Mouse (Mus musculus) midbrain, embryonic 11.5 days (tissue): ENCODE measurements around the gene Phf20. TPM values are rescaled to one million over a fixed set of nuclear protein-coding genes. Genes with fewer than 3 reads are reported as not detected.
"Not testable (repeated sequence)": the region's sequence is repeated elsewhere in the genome, so short reads cannot be mapped to it uniquely, and the experiment has no call there.

Experiments
- ATAC-seq: fragments of 200-750 bp; cut with Nextera tagmentation; 2 replicates; pipeline ENCODE4 v1.8.0; 2017; ENCODE audit warnings: moderate TSS enrichment, moderate library complexity; ENCODE audit not compliant: low FRiP score
- DNase-seq: peaks from one replicate; pipeline ENCODE4 v3.0.0; 2015; ENCODE audit warnings: low spot score; ENCODE audit errors: missing footprints
- H3K27ac ChIP-seq: fragments of 300-500 bp; sonication (generic); 2 replicates; pipeline ENCODE4 v1.5.1; 2014; ENCODE audit warnings: low read depth, low read length
- H3K27me3 ChIP-seq: fragments of 300-500 bp; sonication (generic); 2 replicates; pipeline ENCODE4 v1.6.1; 2014; ENCODE audit warnings: mild to moderate bottlenecking, low read length, moderate library complexity, mixed read lengths; ENCODE audit not compliant: control insufficient read depth, insufficient read depth
- H3K36me3 ChIP-seq: fragments of 300-500 bp; sonication (generic); 2 replicates; pipeline ENCODE4 v1.6.1; 2014; ENCODE audit warnings: mild to moderate bottlenecking, low read length, moderate library complexity, mixed read lengths; ENCODE audit not compliant: control insufficient read depth, insufficient read depth
- H3K4me1 ChIP-seq: fragments of 300-500 bp; sonication (generic); 2 replicates; pipeline ENCODE4 v1.6.1; 2014; ENCODE audit warnings: low read length; ENCODE audit not compliant: control insufficient read depth, insufficient read depth
- H3K4me2 ChIP-seq: fragments of 300-500 bp; sonication (generic); 2 replicates; pipeline ENCODE4 v1.6.1; 2014; ENCODE audit warnings: mild to moderate bottlenecking, moderate library complexity
- H3K4me3 ChIP-seq: fragments of 300-500 bp; sonication (generic); 2 replicates; pipeline ENCODE4 v1.5.1; 2014; ENCODE audit warnings: low read depth, low read length
- H3K9ac ChIP-seq: fragments of 300-500 bp; sonication (generic); 2 replicates; pipeline ENCODE4 v1.6.1; 2014; ENCODE audit warnings: low read length
- H3K9me3 ChIP-seq: fragments of 300-500 bp; sonication (generic); 2 replicates; pipeline ENCODE4 v1.6.1; 2016; ENCODE audit warnings: low read length; ENCODE audit not compliant: control insufficient read depth
- WGBS: fragments of 180-500 bp; shearing (Covaris S2); extraction: QIAGEN DNeasy Blood & Tissue Kit; methylation state at CpG from one replicate; pipeline ENCODE4 v1.1.7; 2014; 5-methylcytosine and 5-hydroxymethylcytosine counted together
- polyA plus RNA-seq: library from polyadenylated mRNA; unstranded; fragments of >200 nt; fragmentation: Nextera tagmentation; extraction: Ambion mirVana; gene quantifications from 2 replicates; pipeline ENCODE4 v1.2.1, GENCODE M21; 2014

Phf20 gene
- polyA plus RNA-seq, 1 experiment from 2014 or later = 91.4 TPM

DNA sequence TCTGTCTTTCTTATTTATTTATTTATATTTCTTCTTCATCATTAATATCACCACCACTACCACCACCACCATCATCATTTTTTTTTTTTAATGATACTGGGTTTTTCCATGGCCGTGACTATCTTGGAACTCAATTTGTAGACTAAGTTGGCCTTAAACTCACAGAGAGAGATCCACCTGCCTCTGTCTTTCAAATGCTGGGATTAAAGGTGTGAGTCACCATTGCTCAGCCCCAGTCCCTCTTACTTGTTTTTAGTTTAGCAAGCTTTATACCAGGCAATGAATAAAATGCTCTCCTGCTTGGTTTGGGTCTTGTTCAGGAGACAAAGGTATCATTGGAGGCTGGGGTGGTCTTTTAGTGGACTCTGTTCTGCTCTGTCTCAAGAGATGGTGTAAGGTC, 31.4 kb downstream of the Phf20 start:
- no peak for DNase-seq
- H3K4me1 ChIP-seq = no peaks in the 10 kb centered on the region
- no peaks in the 10 kb centered on the region for H3K27me3 ChIP-seq
- H3K4me2 ChIP-seq = no peak overlapping the region
- no peak overlapping the region for H3K27ac ChIP-seq
- H3K9me3 ChIP-seq = no peaks in the 10 kb centered on the region
- 95% methylated on average over 1 of the region's 1 CpGs for WGBS
- peaks cover 11% of the 10 kb centered on the region; the same call in 1 of the 2 replicates for H3K36me3 ChIP-seq
- ATAC-seq = no peak
- no peak overlapping the region for H3K4me3 ChIP-seq
- H3K9ac ChIP-seq = no peak overlapping the region

DNA sequence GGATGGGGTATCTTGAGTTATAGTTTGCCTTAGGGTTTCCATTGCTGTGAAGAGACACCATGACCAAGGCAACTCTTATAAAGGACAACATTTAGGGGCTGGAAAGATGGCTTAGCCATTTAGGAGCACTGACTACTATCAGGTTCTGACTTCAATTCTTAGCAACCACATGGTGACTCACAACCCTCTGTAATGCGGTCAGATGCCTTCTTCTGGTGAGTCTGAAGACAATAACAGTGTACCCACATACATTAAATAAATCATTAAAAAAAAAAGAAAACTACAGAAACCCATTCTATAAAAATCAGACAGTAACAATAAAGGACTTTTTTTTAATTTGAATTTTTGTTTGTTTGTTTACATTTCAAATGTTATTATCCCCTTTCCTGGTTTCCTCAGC, 32.9 kb downstream of the Phf20 start:
- H3K36me3 ChIP-seq = peaks cover 9% of the 10 kb centered on the region; the same call in 1 of the 2 replicates
- no peaks in the 10 kb centered on the region for H3K27me3 ChIP-seq
- H3K4me2 ChIP-seq = no peak overlapping the region
- ATAC-seq = no peak
- no peak overlapping the region for H3K27ac ChIP-seq
- H3K4me3 ChIP-seq = no peak overlapping the region
- H3K4me1 ChIP-seq = no peaks in the 10 kb centered on the region
- no peaks in the 10 kb centered on the region for H3K9me3 ChIP-seq
- DNase-seq = no peak
- no peak overlapping the region for H3K9ac ChIP-seq
- 100% methylated on average over 1 of the region's 1 CpGs for WGBS

DNA sequence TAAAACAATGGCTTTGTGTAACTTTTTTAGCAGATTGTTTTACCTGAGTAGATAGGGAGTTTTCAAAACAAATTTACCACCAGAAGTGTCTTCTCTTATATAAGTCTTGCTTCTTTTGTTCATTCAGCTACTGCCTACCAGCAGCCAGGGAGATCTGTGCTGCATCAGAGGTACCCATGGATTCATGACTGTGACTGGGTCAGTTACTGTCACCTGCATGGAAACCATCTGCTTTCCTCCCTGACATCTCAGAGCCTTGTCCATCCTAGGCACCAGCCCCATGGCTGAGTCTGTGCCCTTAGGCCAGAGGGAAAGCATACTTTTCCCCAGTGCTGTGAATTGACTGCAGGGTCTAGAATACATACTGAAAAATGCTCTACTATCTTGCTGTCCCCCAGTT, 35.1 kb downstream of the Phf20 start:
- no peaks in the 10 kb centered on the region for H3K4me1 ChIP-seq
- H3K27me3 ChIP-seq = no peaks in the 10 kb centered on the region
- no peak for DNase-seq
- peaks cover 5% of the 10 kb centered on the region; the same call in 1 of the 2 replicates for H3K36me3 ChIP-seq
- H3K27ac ChIP-seq = no peak overlapping the region
- H3K9me3 ChIP-seq = no peaks in the 10 kb centered on the region
- H3K9ac ChIP-seq = no peak overlapping the region
- no peak overlapping the region for H3K4me2 ChIP-seq
- no peak for ATAC-seq
- H3K4me3 ChIP-seq = no peak overlapping the region

DNA sequence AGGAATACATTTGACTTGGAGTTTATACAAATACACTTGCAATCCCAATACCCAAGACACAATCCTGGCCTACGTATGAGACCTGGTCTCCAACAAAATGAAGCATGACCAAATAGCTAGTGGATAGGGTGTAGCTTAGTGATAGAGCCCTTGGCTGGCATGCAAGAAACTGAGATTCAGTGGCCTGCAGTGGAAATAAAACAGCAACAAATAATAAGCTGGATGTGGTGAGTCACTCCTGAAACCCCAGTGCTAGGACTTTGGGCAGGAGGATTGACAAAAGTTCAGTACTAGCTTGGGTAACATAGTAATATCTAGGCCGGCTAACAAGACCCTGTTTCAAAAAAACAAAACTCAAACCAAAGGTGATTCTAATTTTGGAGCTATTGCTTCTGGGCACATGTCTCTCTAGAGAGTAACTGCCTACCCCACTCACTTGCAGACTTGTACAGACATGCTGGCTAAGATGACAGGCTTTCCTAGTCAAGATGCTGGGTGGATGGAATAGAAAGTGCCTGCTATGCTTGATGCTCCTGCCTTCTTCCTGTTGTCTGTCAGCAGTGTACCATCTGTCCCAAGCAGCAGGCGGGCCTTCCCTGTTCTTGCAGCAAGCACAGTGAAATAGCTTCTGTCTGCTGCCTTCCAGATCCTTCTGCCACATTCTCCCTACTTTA, 37.1 kb downstream of the Phf20 start:
- no peaks in the 10 kb centered on the region for H3K27me3 ChIP-seq
- no peak for DNase-seq
- ATAC-seq = no peak
- no peak overlapping the region for H3K9ac ChIP-seq
- peaks cover 5% of the 10 kb centered on the region; the same call in 1 of the 2 replicates for H3K36me3 ChIP-seq
- no peak overlapping the region for H3K4me3 ChIP-seq
- no peaks in the 10 kb centered on the region for H3K4me1 ChIP-seq
- WGBS = 89% methylated on average over 3 of the region's 3 CpGs
- H3K9me3 ChIP-seq = no peaks in the 10 kb centered on the region
- no peak overlapping the region for H3K27ac ChIP-seq
- H3K4me2 ChIP-seq = no peak overlapping the region

DNA sequence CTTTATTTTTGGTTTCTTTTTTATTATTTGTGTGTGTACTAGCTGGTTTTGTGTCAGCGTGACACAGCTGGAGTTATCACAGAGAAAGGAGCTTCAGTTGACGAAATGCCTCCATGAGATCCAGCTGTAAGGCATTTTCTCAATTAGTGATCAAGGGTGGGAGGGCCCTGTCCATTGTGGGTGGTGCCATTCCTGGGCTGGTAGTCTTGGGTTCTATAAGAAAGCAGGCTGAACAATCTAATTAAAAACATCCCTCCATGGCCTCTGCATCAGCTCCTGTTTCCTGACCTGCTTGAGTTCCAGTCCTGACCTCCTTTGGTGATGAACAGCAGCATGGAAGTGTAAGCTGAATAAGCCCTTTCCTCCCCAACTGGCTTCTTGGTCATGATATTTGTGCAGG, 37.8 kb downstream of the Phf20 start:
- H3K9ac ChIP-seq, H3K27ac ChIP-seq, H3K36me3 ChIP-seq, H3K4me3 ChIP-seq, DNase-seq, ATAC-seq, H3K4me1 ChIP-seq, H3K27me3 ChIP-seq, H3K9me3 ChIP-seq, H3K4me2 ChIP-seq: not testable (repeated sequence)
- WGBS = 84% methylated on average over 2 of the region's 2 CpGs

DNA sequence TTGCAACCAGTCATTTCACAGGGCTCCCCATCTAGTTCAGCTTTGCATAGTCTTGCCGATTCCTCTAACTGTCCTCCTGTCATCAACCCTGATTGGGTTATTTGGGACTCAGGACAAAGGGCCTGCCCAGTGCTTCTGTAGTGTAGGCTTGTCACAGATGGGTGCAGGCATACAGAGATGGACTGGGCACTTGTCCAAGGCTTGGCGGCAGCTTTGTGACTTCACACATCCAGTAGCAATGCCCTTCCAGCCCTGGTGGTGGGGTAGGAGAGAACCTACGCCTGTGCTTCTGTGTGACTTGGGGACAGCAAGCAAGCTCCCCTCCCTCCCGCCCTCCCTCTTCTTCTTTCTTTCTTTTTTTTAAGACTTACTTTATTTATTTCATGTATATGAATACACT, 39.6 kb downstream of the Phf20 start:
- no peaks in the 10 kb centered on the region for H3K4me1 ChIP-seq
- DNase-seq (no peak), ATAC-seq (no peak)
- H3K4me2 ChIP-seq = no peak overlapping the region
- peaks cover 9% of the 10 kb centered on the region for H3K36me3 ChIP-seq
- WGBS = 94% methylated on average over 4 of the region's 4 CpGs
- no peak overlapping the region for H3K27ac ChIP-seq
- H3K27me3 ChIP-seq = no peaks in the 10 kb centered on the region
- H3K9me3 ChIP-seq = no peaks in the 10 kb centered on the region
- H3K4me3 ChIP-seq = no peak overlapping the region
- H3K9ac ChIP-seq = no peak overlapping the region

DNA sequence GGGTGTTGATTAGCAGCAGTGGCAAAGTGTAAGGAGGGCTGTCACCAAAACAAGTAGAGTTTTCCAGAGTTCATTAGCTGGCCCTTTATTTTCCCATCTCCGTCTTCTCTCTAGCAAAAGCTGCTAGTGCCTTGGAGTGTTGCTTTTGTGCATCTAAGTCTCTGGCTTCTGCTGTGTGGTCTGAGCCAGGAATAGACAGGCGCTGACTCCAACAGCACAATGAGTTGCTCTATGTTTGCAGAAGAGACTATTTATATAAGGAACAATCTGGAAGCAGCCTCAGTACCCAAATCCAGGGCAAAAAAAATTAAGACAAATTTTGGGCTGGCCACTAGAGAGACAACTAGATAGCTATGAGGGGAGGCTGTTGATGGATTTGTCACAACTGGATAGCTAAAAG, 45.4 kb downstream of the Phf20 start:
- ATAC-seq (no peak), DNase-seq (no peak)
- Histone ChIP-seq H3K27ac (no peak overlapping the region), H3K27me3 (no peaks in the 10 kb centered on the region), H3K9ac (no peak overlapping the region), H3K4me2 (no peak overlapping the region), H3K4me3 (no peak overlapping the region), H3K4me1 (no peaks in the 10 kb centered on the region), H3K36me3 (peaks cover 4% of the 10 kb centered on the region; the same call in 1 of the 2 replicates), H3K9me3 (no peaks in the 10 kb centered on the region)
- 81% methylated on average over 2 of the region's 2 CpGs for WGBS

DNA sequence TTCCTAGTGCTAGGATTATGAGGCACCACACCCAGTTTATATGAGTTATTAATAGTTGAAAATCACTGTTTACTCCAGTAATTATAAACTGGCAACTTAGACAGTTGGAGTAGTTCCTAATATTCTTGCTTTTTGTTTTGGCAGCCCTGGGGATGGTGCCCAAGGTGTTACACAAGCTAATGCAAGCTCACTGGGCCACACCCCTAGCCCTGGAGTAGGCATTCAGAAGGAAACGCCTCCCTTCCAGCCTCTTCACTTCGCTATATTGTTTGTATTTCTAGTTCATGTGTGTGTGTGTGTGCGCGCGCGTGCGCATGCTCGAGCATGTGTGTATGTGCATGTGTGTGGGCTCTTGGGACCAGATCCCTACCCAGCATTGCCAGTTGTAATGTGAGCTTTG, 46.7 kb downstream of the Phf20 start:
- DNase-seq = no peak
- 95% methylated on average over 8 of the region's 8 CpGs for WGBS
- no peak overlapping the region for H3K4me2 ChIP-seq
- H3K9me3 ChIP-seq = no peaks in the 10 kb centered on the region
- H3K4me1 ChIP-seq = no peaks in the 10 kb centered on the region
- ATAC-seq = no peak
- no peaks in the 10 kb centered on the region for H3K27me3 ChIP-seq
- peaks cover 4% of the 10 kb centered on the region; the same call in 1 of the 2 replicates for H3K36me3 ChIP-seq
- no peak overlapping the region for H3K4me3 ChIP-seq
- no peak overlapping the region for H3K27ac ChIP-seq
- H3K9ac ChIP-seq = no peak overlapping the region

DNA sequence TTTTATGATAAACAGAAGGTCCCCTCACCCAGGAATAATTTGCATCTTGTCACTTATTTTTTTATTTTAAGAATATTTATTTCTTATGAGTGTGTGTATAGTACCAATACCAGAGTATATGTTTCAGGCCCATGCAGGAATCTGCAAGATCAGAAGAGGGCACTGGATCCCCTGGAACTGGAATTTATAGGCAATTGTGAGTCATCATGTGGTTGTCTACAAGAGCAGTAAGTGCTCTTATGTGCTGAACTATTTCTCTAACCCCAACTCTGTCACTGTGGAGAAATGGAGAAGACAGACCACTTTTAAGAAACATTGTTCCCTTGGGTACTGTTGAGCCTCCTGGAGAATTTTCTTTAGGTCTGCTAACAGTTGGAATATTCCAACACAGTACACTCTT, 51.3 kb downstream of the Phf20 start:
- Histone ChIP-seq H3K36me3 (peaks cover 3% of the 10 kb centered on the region; the same call in 1 of the 2 replicates), H3K9ac (no peak overlapping the region), H3K27me3 (no peaks in the 10 kb centered on the region), H3K4me1 (no peaks in the 10 kb centered on the region), H3K4me3 (no peak overlapping the region), H3K4me2 (no peak overlapping the region), H3K27ac (no peak overlapping the region), H3K9me3 (no peaks in the 10 kb centered on the region)
- ATAC-seq (no peak), DNase-seq (no peak)
